Mouse (Mus musculus): ENCODE data around the gene Atp2b2.
A peak's percentile ranks its signal among the peaks of the same experiment; 100 is the strongest.
"Not testable (repeated sequence)": the region's sequence is repeated elsewhere in the genome, so short reads cannot be mapped to it uniquely, and the experiment has no call there.

Atp2b2 gene

GRCm38 (mm10) chr6:113737318-113738046 lies 304.9 kb downstream of the Atp2b2 start:
- DNase-seq (ENCODE audit: extremely low read depth, low read depth, low spot score), result no peak

- DNase-seq (ENCODE audit: extremely low read depth, low read depth, low spot score), result no peak
Observed at GRCm38 (mm10) chr6:113731296-113731695, 311.1 kb downstream of the Atp2b2 start.

- DNase-seq (ENCODE audit: extremely low read depth, low read depth, low spot score), result no peak
Observed at GRCm38 (mm10) chr6:113728181-113728580, 314.2 kb downstream of the Atp2b2 start.

GRCm38 (mm10) chr6:113721061-113721460 lies 321.4 kb downstream of the Atp2b2 start:
- DNase-seq (ENCODE audit: extremely low read depth, low read depth, low spot score), result no peak

- DNase-seq (ENCODE audit: extremely low read depth, low read depth, low spot score), result no peak
Observed at GRCm38 (mm10) chr6:113719878-113720277, 322.5 kb downstream of the Atp2b2 start, which contains the start of gene Ghrl. Ghrl (minus strand) TSS chr6:113719880.

GRCm38 (mm10) chr6:113717541-113717940 lies 324.9 kb downstream of the Atp2b2 start:
- DNase-seq (ENCODE audit: extremely low read depth, low read depth, low spot score), result no peak

GRCm38 (mm10) chr6:113714797-113715196 lies 327.6 kb downstream of the Atp2b2 start:
- DNase-seq (ENCODE audit: extremely low read depth, low read depth, low spot score), result no peak

- no peak for DNase-seq (ENCODE audit: extremely low read depth, low read depth, low spot score)
Observed at GRCm38 (mm10) chr6:113714276-113714675, 328.1 kb downstream of the Atp2b2 start.

GRCm38 (mm10) chr6:113713389-113713788 lies 329.0 kb downstream of the Atp2b2 start:
- not testable (repeated sequence) for DNase-seq (ENCODE audit: extremely low read depth, low read depth, low spot score)

- no peak for DNase-seq (ENCODE audit: extremely low read depth, low read depth, low spot score)
Observed at GRCm38 (mm10) chr6:113712718-113713117, 329.7 kb downstream of the Atp2b2 start.

GRCm38 (mm10) chr6:113697222-113698205 lies 344.9 kb downstream of the Atp2b2 start:
- no peak for DNase-seq (ENCODE audit: extremely low read depth, low read depth, low spot score)

GRCm38 (mm10) chr6:113696582-113697221 lies 345.7 kb downstream of the Atp2b2 start, which contains the start of gene Tatdn2:
Tatdn2 (plus strand) TSS chr6:113697050.
- DNase-seq (ENCODE audit: extremely low read depth, low read depth, low spot score), result peak; percentile 85

GRCm38 (mm10) chr6:113695766-113696355 lies 346.6 kb downstream of the Atp2b2 start:
- no peak for DNase-seq (ENCODE audit: extremely low read depth, low read depth, low spot score)

- DNase-seq (ENCODE audit: extremely low read depth, low read depth, low spot score), result no peak
Observed at GRCm38 (mm10) chr6:113695203-113695602, 347.2 kb downstream of the Atp2b2 start.
